Mouse (Mus musculus) liver, embryonic 11.5 days (tissue): ENCODE measurements around the gene Cers6. TPM values are rescaled to one million over a fixed set of nuclear protein-coding genes. Genes with fewer than 3 reads are reported as not detected.

Experiments used
- ATAC-seq: fragments of 200-750 bp; cut with Nextera tagmentation; replicated peaks from 2 replicates; pipeline ENCODE4 v1.8.0; 2017; ENCODE audit warnings: moderate number of reproducible peaks, mild to moderate bottlenecking, moderate TSS enrichment, moderate library complexity; ENCODE audit not compliant: low FRiP score
- DNase-seq: peaks from one replicate; pipeline ENCODE4 v3.0.0-alpha.2; 2017; ENCODE audit warnings: low spot score
- H3K27ac ChIP-seq: fragments of 300-500 bp; sonication (generic); 2 replicates; pipeline ENCODE4 v1.5.1; 2014; ENCODE audit warnings: mild to moderate bottlenecking, low read depth, low read length, control low read depth
- H3K27me3 ChIP-seq: fragments of 300-500 bp; sonication (generic); replicated peaks from 2 replicates; pipeline ENCODE4 v1.6.1; 2014; ENCODE audit warnings: low read length, mixed read lengths; ENCODE audit not compliant: control insufficient read depth, insufficient read depth
- H3K36me3 ChIP-seq: fragments of 300-500 bp; sonication (generic); 2 replicates; pipeline ENCODE4 v1.6.1; 2014; ENCODE audit warnings: mild to moderate bottlenecking, low read length, moderate library complexity, mixed read lengths; ENCODE audit not compliant: control insufficient read depth, insufficient read depth
- H3K4me1 ChIP-seq: fragments of 300-500 bp; sonication (generic); replicated peaks from 2 replicates; pipeline ENCODE4 v1.6.1; 2014; ENCODE audit warnings: low read length, mixed read lengths; ENCODE audit not compliant: control insufficient read depth, insufficient read depth
- H3K4me2 ChIP-seq: fragments of 300-500 bp; sonication (generic); 2 replicates; pipeline ENCODE4 v1.6.1; 2014; ENCODE audit warnings: mild to moderate bottlenecking, control low read depth, moderate library complexity
- H3K4me3 ChIP-seq: fragments of 300-500 bp; sonication (generic); 2 replicates; pipeline ENCODE4 v1.5.1; 2014; ENCODE audit warnings: low read depth, low read length, control low read depth
- H3K9ac ChIP-seq: fragments of 300-500 bp; sonication (generic); 2 replicates; pipeline ENCODE4 v1.6.1; 2014; ENCODE audit warnings: low read depth, low read length, control low read depth
- H3K9me3 ChIP-seq: fragments of 300-500 bp; sonication (generic); 2 replicates; pipeline ENCODE4 v1.6.1; 2016; ENCODE audit warnings: low read length, inconsistent platforms, mixed read lengths; ENCODE audit not compliant: control insufficient read depth
- WGBS: fragments of 180-500 bp; shearing (Covaris S2); extraction: QIAGEN DNeasy Blood & Tissue Kit; methylation state at CpG from one replicate; pipeline ENCODE4 v1.1.7; 2014; 5-methylcytosine and 5-hydroxymethylcytosine counted together
- polyA plus RNA-seq: library from polyadenylated mRNA; unstranded; fragments of >200 nt; fragmentation: Nextera tagmentation; extraction: Ambion mirVana; gene quantifications from 2 replicates; pipeline ENCODE4 v1.2.1, GENCODE M21; 2014

Cers6 gene
- polyA plus RNA-seq, 1 experiment from 2014 or later: 17.6 TPM

DNA sequence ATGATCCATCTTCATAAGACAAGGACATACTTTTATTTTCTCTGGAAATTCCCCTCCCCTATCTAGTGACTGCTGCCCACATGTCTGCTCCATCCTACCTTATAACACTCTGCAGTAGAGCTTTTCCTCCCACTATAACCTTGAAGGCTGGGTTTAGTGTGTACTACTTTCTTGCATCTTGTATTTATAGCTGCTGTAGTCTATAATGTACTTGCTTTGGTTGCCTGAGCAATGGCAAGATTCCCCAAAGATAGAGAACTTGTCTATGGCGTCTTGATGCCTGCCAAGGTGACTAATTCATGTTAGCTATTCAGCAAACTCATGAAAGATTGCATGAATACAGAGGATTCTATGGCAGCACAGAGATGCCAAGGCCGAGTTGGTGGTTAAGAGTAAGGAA is 176.1 kb downstream of the Cers6 start:
- Histone ChIP-seq H3K9ac (no peak overlapping the region), H3K9me3 (no peaks in the 10 kb centered on the region), H3K27me3 (no peaks in the 10 kb centered on the region), H3K4me1 (no peaks in the 10 kb centered on the region), H3K4me2 (no peak overlapping the region), H3K36me3 (no peaks in the 10 kb centered on the region), H3K4me3 (no peak overlapping the region), H3K27ac (no peak overlapping the region)
- WGBS: 82% methylated on average over 2 of the region's 2 CpGs
- ATAC-seq (no peak), DNase-seq (no peak)

DNA sequence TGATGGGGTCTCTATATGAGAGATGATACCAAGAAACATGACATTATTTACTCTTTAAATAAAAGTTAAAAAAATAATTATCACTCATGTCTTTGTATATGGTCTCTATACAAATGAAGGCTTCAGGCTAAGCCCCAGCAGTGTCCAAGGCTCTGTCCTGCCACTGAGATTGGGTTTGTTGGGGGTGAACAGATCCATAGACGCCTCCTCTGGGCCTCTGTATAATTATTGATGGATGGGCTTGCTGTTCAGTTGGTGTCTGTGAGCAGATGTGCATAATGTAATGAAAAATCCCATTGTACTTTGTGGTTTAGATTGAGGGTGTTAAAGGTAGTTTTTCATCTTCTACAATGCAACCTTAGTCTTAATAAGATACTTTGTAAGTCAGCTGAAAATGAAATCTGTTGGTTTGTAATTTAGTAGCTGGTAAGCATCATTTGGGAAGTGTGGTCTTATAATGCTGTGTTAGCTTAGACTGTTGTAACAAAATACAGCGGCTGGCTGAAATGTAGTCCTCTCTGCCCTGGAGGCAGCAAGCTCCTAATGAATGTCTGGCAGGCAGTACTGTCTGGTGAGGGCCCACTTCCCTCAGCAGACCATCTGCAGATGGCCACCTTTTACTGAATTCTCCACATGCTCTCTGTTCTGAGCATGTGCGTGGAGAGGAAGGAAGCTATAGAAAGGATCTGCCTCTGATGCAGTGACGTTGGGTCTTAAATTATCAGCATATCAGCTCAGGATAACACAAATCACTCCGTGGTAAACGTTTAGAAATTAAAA is 181.3 kb downstream of the Cers6 start:
- Histone ChIP-seq H3K27me3 (no peaks in the 10 kb centered on the region), H3K9me3 (no peaks in the 10 kb centered on the region), H3K27ac (no peak overlapping the region), H3K9ac (no peak overlapping the region), H3K4me3 (no peak overlapping the region), H3K4me2 (no peak overlapping the region), H3K4me1 (no peaks in the 10 kb centered on the region), H3K36me3 (no peaks in the 10 kb centered on the region)
- 60% methylated on average over 6 of the region's 6 CpGs for WGBS
- ATAC-seq (no peak), DNase-seq (no peak)

- ATAC-seq: peak; percentile 43; the same call in 1 of the 2 replicates
- no peak for DNase-seq
- Histone ChIP-seq H3K27ac (no peak overlapping the region), H3K9me3 (no peaks in the 10 kb centered on the region), H3K36me3 (no peaks in the 10 kb centered on the region), H3K4me2 (no peak overlapping the region), H3K9ac (no peak overlapping the region), H3K4me3 (no peak overlapping the region), H3K27me3 (no peaks in the 10 kb centered on the region), H3K4me1 (no peaks in the 10 kb centered on the region)
- 76% methylated on average over 4 of the region's 4 CpGs for WGBS
Measured at GRCm38 (mm10) chr2:69043431-69044118, 182.3 kb downstream of the Cers6 start.

DNA sequence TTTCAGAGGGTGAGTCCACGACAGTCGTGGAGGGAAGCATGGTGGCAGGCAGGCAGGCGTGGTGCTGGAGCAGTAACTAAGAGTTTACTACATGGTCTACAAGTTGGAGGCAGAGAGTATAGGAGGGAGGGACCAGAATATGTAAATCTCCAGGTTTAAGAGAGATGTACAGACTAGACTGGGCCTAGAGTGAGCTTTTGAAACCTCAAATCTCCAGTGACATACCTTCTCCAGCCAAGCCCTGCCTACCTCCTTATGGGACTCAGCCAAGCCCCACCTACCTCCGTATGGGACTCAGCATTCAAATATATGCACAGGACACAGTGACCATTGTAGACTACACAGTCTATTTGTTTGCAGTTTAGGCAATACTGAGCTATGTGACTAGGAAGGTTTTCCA is 184.7 kb downstream of the Cers6 start:
- H3K9me3 ChIP-seq: no peaks in the 10 kb centered on the region
- no peaks in the 10 kb centered on the region for H3K36me3 ChIP-seq
- ATAC-seq (no peak), DNase-seq (no peak)
- H3K4me1 ChIP-seq: no peaks in the 10 kb centered on the region
- H3K4me2 ChIP-seq: no peak overlapping the region
- no peaks in the 10 kb centered on the region for H3K27me3 ChIP-seq
- no peak overlapping the region for H3K4me3 ChIP-seq
- 81% methylated on average over 4 of the region's 4 CpGs for WGBS
- no peak overlapping the region for H3K27ac ChIP-seq
- H3K9ac ChIP-seq: no peak overlapping the region

GRCm38 (mm10) chr2:69047297-69047696 is 186.1 kb downstream of the Cers6 start:
- Histone ChIP-seq H3K4me1 (no peaks in the 10 kb centered on the region), H3K9me3 (no peaks in the 10 kb centered on the region), H3K36me3 (no peaks in the 10 kb centered on the region), H3K9ac (no peak overlapping the region), H3K4me3 (no peak overlapping the region), H3K27me3 (no peaks in the 10 kb centered on the region), H3K27ac (no peak overlapping the region), H3K4me2 (no peak overlapping the region)
- no peak for DNase-seq
- no peak for ATAC-seq
- WGBS: 85% methylated on average over 7 of the region's 7 CpGs

- Histone ChIP-seq H3K4me3 (no peak overlapping the region), H3K4me1 (no peaks in the 10 kb centered on the region), H3K27me3 (no peaks in the 10 kb centered on the region), H3K27ac (no peak overlapping the region), H3K9ac (no peak overlapping the region), H3K36me3 (no peaks in the 10 kb centered on the region), H3K4me2 (no peak overlapping the region), H3K9me3 (no peaks in the 10 kb centered on the region)
- WGBS: 86% methylated on average over 3 of the region's 3 CpGs
- no peak for ATAC-seq
- DNase-seq: no peak
Measured at GRCm38 (mm10) chr2:69047805-69048204, 186.6 kb downstream of the Cers6 start.

DNA sequence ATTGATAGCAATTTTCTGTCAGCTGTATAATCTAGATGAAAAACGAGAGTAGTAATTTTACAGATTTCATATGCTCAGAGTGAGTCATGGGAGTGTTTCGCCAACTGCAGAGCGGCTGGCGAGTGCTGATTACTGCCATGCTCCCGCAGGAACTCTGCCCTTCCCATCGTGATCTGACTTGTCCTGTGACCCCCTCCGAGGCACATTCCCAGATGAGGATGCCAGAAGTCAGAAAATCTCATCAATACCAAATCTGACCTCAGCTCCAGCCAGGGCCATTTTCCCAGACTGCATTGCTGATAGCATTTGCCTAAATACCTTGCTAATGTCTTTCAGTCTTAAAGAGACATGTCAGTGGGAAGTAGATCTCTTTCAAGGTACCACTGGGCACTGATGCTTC is 187.9 kb downstream of the Cers6 start:
- DNase-seq (no peak), ATAC-seq (no peak)
- Histone ChIP-seq H3K9me3 (no peaks in the 10 kb centered on the region), H3K9ac (no peak overlapping the region), H3K27ac (no peak overlapping the region), H3K27me3 (no peaks in the 10 kb centered on the region), H3K4me2 (no peak overlapping the region), H3K4me1 (no peaks in the 10 kb centered on the region), H3K4me3 (no peak overlapping the region), H3K36me3 (no peaks in the 10 kb centered on the region)
- WGBS: 67% methylated on average over 7 of the region's 7 CpGs

DNA sequence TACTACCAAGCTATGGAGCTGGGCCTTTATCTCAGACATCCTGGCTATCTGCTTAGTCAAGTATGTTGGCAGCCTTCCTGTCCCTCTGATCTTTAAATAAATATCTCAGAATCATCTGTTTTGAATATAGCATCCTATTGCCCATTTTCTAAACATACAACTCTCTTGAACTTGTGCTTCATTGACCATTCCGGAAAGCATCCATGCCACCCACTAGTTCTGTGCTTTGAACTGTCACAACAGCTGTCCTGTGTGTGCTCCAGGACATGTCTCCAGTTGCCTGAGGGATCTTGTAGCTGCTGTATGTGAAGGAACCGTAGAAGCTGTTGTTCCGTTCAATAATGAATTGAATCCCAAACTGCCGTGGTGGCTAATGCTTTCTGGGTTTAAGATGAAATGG is 188.9 kb downstream of the Cers6 start:
- DNase-seq (no peak), ATAC-seq (no peak)
- no peak overlapping the region for H3K27ac ChIP-seq
- no peaks in the 10 kb centered on the region for H3K27me3 ChIP-seq
- H3K9me3 ChIP-seq: no peaks in the 10 kb centered on the region
- H3K4me3 ChIP-seq: no peak overlapping the region
- H3K4me2 ChIP-seq: no peak overlapping the region
- H3K36me3 ChIP-seq: no peaks in the 10 kb centered on the region
- no peaks in the 10 kb centered on the region for H3K4me1 ChIP-seq
- 85% methylated on average over 4 of the region's 4 CpGs for WGBS
- H3K9ac ChIP-seq: no peak overlapping the region

GRCm38 (mm10) chr2:69051596-69051995 is 190.4 kb downstream of the Cers6 start:
- 42% methylated on average over 1 of the region's 1 CpGs for WGBS
- no peak overlapping the region for H3K4me3 ChIP-seq

More at GRCm38 (mm10) chr2:69051596-69051995, 190.4 kb downstream of the Cers6 start:
- ATAC-seq: no peak
- no peak for DNase-seq
- Histone ChIP-seq H3K27me3 (no peaks in the 10 kb centered on the region), H3K27ac (no peak overlapping the region), H3K36me3 (no peaks in the 10 kb centered on the region), H3K9me3 (no peaks in the 10 kb centered on the region), H3K9ac (no peak overlapping the region), H3K4me2 (no peak overlapping the region), H3K4me1 (no peaks in the 10 kb centered on the region)
